Mouse (Mus musculus) bone marrow, adult 2 months (tissue): ENCODE data around the gene Nip7.

ENCODE experiments used
- CTCF ChIP-seq: fragments of 200-500 bp; IDR thresholded peaks from 2 replicates; pipeline ENCODE4 v1.5.1; 2011; ENCODE audit warnings: low read length, control low read depth; ENCODE audit not compliant: control insufficient read depth, insufficient read depth
- POLR2A ChIP-seq: fragments of 200-500 bp; IDR thresholded peaks from 2 replicates; pipeline ENCODE4 v1.6.1; 2011; ENCODE audit warnings: low read depth, mild to moderate bottlenecking, control low read depth, low read length, borderline replicate concordance; ENCODE audit not compliant: control insufficient read depth

DNA sequence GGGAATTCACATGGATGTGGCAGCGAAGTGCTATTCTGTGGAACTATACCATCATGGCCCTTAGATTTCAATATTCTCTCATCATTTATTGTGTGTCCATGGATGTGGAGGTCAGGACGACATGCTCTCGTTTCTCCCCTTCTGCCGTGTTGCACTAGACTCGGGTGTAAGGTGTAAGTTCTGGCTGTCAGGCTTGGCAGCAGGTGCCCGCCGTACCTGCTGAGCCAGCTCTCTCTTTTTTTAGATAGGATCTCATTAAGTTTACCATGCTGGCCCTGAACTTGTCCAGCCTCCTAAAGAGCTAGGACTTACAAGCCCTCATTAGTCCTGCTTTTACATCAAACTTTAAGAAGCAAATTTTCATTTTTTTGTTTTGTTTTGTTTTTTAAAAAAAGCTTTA is 33.9 kb downstream of the Nip7 start:
- TF ChIP-seq CTCF = no peak
- TF ChIP-seq POLR2A = no peak
